Mouse (Mus musculus): ENCODE measurements around the gene Mief2. TPM values are rescaled to one million over a fixed set of nuclear protein-coding genes. Genes with fewer than 3 reads are reported as not detected.
A peak's percentile ranks its signal among the peaks of the same experiment; 100 is the strongest.

Gene Mief2
- polyA plus RNA-seq, 1 experiment from 2014 or later = 8.0 TPM

- no peak overlapping the region for H3K4me2 ChIP-seq
- ATAC-seq (replicated peaks; ENCODE audit: low FRiP score) (no peak), DNase-seq (ENCODE audit: low spot score) (no peak)
- 72% methylated on average over 2 of the region's 2 CpGs for WGBS
- H3K27ac ChIP-seq (ENCODE audit: low read depth, low read length) = no peak overlapping the region
- no peak overlapping the region for H3K4me3 ChIP-seq (ENCODE audit: low read depth, low read length)
- peaks cover 5% of the 10 kb centered on the region; the same call in 1 of the 2 replicates for H3K36me3 ChIP-seq (ENCODE audit: control insufficient read depth, insufficient read depth, low read length)
- peaks cover 2% of the 10 kb centered on the region for H3K4me1 ChIP-seq (replicated peaks; ENCODE audit: control insufficient read depth, insufficient read depth, low read length)
- H3K9ac ChIP-seq (ENCODE audit: low read depth, low read length) = no peak overlapping the region
- H3K27me3 ChIP-seq (replicated peaks; ENCODE audit: control insufficient read depth, insufficient read depth, low read length) = no peaks in the 10 kb centered on the region
- no peaks in the 10 kb centered on the region for H3K9me3 ChIP-seq (ENCODE audit: control insufficient read depth, low read length)
Measured at GRCm38 (mm10) chr11:60769322-60769721, 41.1 kb downstream of the Mief2 start.

GRCm38 (mm10) chr11:60770776-60771175 is 42.6 kb downstream of the Mief2 start:
- H3K4me1 ChIP-seq (replicated peaks; ENCODE audit: control insufficient read depth, insufficient read depth, low read length) = peaks cover 13% of the 10 kb centered on the region
- DNase-seq (ENCODE audit: low spot score) (no peak), ATAC-seq (replicated peaks; ENCODE audit: low FRiP score) (no peak)
- H3K9me3 ChIP-seq (ENCODE audit: control insufficient read depth, low read length) = no peaks in the 10 kb centered on the region
- H3K4me2 ChIP-seq = no peak overlapping the region
- WGBS = 84% methylated on average over 3 of the region's 3 CpGs
- H3K27me3 ChIP-seq (replicated peaks; ENCODE audit: control insufficient read depth, insufficient read depth, low read length) = no peaks in the 10 kb centered on the region
- no peak overlapping the region for H3K4me3 ChIP-seq (ENCODE audit: low read depth, low read length)
- no peak overlapping the region for H3K27ac ChIP-seq (ENCODE audit: low read depth, low read length)
- H3K36me3 ChIP-seq (ENCODE audit: control insufficient read depth, insufficient read depth, low read length) = 0 out of 2 replicates have a peak, but pooled peaks cover 2% of the 10 kb centered on the region
- H3K9ac ChIP-seq (ENCODE audit: low read depth, low read length) = no peak overlapping the region

GRCm38 (mm10) chr11:60772161-60772560 is 44.0 kb downstream of the Mief2 start:
- H3K9me3 ChIP-seq (ENCODE audit: control insufficient read depth, low read length) = no peaks in the 10 kb centered on the region
- DNase-seq (ENCODE audit: low spot score) (no peak), ATAC-seq (replicated peaks; ENCODE audit: low FRiP score) (no peak)
- H3K4me2 ChIP-seq = no peak overlapping the region
- no peak overlapping the region for H3K27ac ChIP-seq (ENCODE audit: low read depth, low read length)
- peaks cover 16% of the 10 kb centered on the region for H3K4me1 ChIP-seq (replicated peaks; ENCODE audit: control insufficient read depth, insufficient read depth, low read length)
- no peaks in the 10 kb centered on the region for H3K36me3 ChIP-seq (ENCODE audit: control insufficient read depth, insufficient read depth, low read length)
- H3K27me3 ChIP-seq (replicated peaks; ENCODE audit: control insufficient read depth, insufficient read depth, low read length) = no peaks in the 10 kb centered on the region
- H3K4me3 ChIP-seq (ENCODE audit: low read depth, low read length) = no peak overlapping the region
- WGBS = 82% methylated on average over 4 of the region's 4 CpGs
- H3K9ac ChIP-seq (ENCODE audit: low read depth, low read length) = no peak overlapping the region

GRCm38 (mm10) chr11:60774158-60774689 is 46.0 kb downstream of the Mief2 start:
- H3K4me1 ChIP-seq (replicated peaks; ENCODE audit: control insufficient read depth, insufficient read depth, low read length) = peaks cover 27% of the 10 kb centered on the region
- H3K4me2 ChIP-seq = peak overlapping the region; percentile 96; the same call in 1 of the 2 replicates
- no peak for ATAC-seq (replicated peaks; ENCODE audit: low FRiP score)
- peaks cover 9% of the 10 kb centered on the region; the same call in 1 of the 2 replicates for H3K36me3 ChIP-seq (ENCODE audit: control insufficient read depth, insufficient read depth, low read length)
- H3K27ac ChIP-seq (ENCODE audit: low read depth, low read length) = no peak overlapping the region
- WGBS = 84% methylated on average over 3 of the region's 3 CpGs
- H3K27me3 ChIP-seq (replicated peaks; ENCODE audit: control insufficient read depth, insufficient read depth, low read length) = no peaks in the 10 kb centered on the region
- DNase-seq (ENCODE audit: low spot score) = no peak
- H3K9ac ChIP-seq (ENCODE audit: low read depth, low read length) = no peak overlapping the region
- no peak overlapping the region for H3K4me3 ChIP-seq (ENCODE audit: low read depth, low read length)
- no peaks in the 10 kb centered on the region for H3K9me3 ChIP-seq (ENCODE audit: control insufficient read depth, low read length)

DNA sequence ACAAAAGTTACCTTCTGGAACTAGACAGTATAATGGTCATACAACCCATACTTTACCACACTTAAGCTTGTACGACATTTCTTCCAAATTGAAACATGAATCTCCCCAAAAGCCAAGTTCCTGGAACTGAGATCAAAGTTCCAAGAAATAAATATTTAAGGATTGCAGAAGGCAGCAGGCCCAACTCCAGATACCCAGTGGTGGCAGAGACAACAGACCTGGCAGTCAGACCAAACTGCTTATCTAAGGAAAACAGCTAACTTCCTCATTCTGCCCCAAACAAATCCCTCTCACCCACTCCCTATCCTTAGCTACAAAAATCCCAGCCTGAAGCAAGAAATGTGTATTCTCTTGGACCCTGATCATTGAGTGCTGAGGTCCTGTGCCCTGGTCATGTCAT is 46.6 kb downstream of the Mief2 start:
- no peak for ATAC-seq (replicated peaks; ENCODE audit: low FRiP score)
- H3K4me2 ChIP-seq = peak overlapping the region; percentile 96
- H3K9ac ChIP-seq (ENCODE audit: low read depth, low read length) = no peak overlapping the region
- no peak for DNase-seq (ENCODE audit: low spot score)
- peaks cover 33% of the 10 kb centered on the region for H3K4me1 ChIP-seq (replicated peaks; ENCODE audit: control insufficient read depth, insufficient read depth, low read length)
- H3K27me3 ChIP-seq (replicated peaks; ENCODE audit: control insufficient read depth, insufficient read depth, low read length) = no peaks in the 10 kb centered on the region
- H3K36me3 ChIP-seq (ENCODE audit: control insufficient read depth, insufficient read depth, low read length) = peaks cover 15% of the 10 kb centered on the region; the same call in 1 of the 2 replicates
- no peak overlapping the region for H3K4me3 ChIP-seq (ENCODE audit: low read depth, low read length)
- 30% methylated on average over 1 of the region's 1 CpGs for WGBS
- no peaks in the 10 kb centered on the region for H3K9me3 ChIP-seq (ENCODE audit: control insufficient read depth, low read length)
- no peak overlapping the region for H3K27ac ChIP-seq (ENCODE audit: low read depth, low read length)

DNA sequence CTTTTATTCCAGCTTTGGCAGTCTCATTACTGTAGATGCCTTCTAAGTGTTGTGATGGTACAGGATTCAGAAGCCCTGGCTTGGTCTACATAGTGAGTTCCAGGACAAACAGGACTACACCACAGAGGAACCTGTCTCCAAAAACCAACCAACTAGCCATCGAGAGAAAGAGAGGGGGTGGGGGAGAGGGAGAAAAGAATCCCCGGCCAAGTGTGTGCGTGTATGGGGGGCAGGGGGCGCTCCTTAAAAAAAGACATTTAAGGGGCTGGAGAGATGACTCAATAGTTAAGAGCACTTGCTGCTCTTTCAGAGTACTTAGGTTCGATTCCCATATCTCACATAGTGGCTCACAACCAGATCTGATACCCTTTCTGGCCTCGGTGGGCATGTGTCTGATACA is 47.4 kb downstream of the Mief2 start:
- H3K9me3 ChIP-seq (ENCODE audit: control insufficient read depth, low read length) = no peaks in the 10 kb centered on the region
- H3K27ac ChIP-seq (ENCODE audit: low read depth, low read length) = no peak overlapping the region
- H3K4me3 ChIP-seq (ENCODE audit: low read depth, low read length) = peak overlapping the region; percentile 81
- H3K4me1 ChIP-seq (replicated peaks; ENCODE audit: control insufficient read depth, insufficient read depth, low read length) = peaks cover 41% of the 10 kb centered on the region
- no peak for ATAC-seq (replicated peaks; ENCODE audit: low FRiP score)
- no peak for DNase-seq (ENCODE audit: low spot score)
- WGBS = 38% methylated on average over 6 of the region's 6 CpGs
- peak overlapping the region; percentile 96 for H3K4me2 ChIP-seq
- peaks cover 21% of the 10 kb centered on the region; the same call in 1 of the 2 replicates for H3K36me3 ChIP-seq (ENCODE audit: control insufficient read depth, insufficient read depth, low read length)
- peak overlapping the region; percentile 94; the same call in 1 of the 2 replicates for H3K9ac ChIP-seq (ENCODE audit: low read depth, low read length)
- H3K27me3 ChIP-seq (replicated peaks; ENCODE audit: control insufficient read depth, insufficient read depth, low read length) = no peaks in the 10 kb centered on the region

GRCm38 (mm10) chr11:60776107-60776828 is 48.1 kb downstream of the Mief2 start:
- Histone ChIP-seq H3K4me3 (ENCODE audit: low read depth, low read length) (peak overlapping the region; percentile 81), H3K9me3 (ENCODE audit: control insufficient read depth, low read length) (no peaks in the 10 kb centered on the region), H3K4me2 (peak overlapping the region; percentile 96), H3K27me3 (replicated peaks; ENCODE audit: control insufficient read depth, insufficient read depth, low read length) (no peaks in the 10 kb centered on the region), H3K9ac (ENCODE audit: low read depth, low read length) (peak overlapping the region; percentile 94), H3K4me1 (replicated peaks; ENCODE audit: control insufficient read depth, insufficient read depth, low read length) (peaks cover 48% of the 10 kb centered on the region), H3K36me3 (ENCODE audit: control insufficient read depth, insufficient read depth, low read length) (peaks cover 21% of the 10 kb centered on the region; the same call in 1 of the 2 replicates), H3K27ac (ENCODE audit: low read depth, low read length) (peak overlapping the region; percentile 92; the same call in 1 of the 2 replicates)
- no peak for DNase-seq (ENCODE audit: low spot score)
- 4% methylated on average over 17 of the region's 17 CpGs for WGBS
- no peak for ATAC-seq (replicated peaks; ENCODE audit: low FRiP score)

- DNase-seq (ENCODE audit: low spot score) (peak; percentile 87), ATAC-seq (replicated peaks; ENCODE audit: low FRiP score) (peak; percentile 93)
- Histone ChIP-seq H3K4me3 (ENCODE audit: low read depth, low read length) (peak within 1 kb of the TSS; percentile 81), H3K27me3 (replicated peaks; ENCODE audit: control insufficient read depth, insufficient read depth, low read length) (no peaks in the 10 kb centered on the region), H3K36me3 (ENCODE audit: control insufficient read depth, insufficient read depth, low read length) (peaks cover 24% of the 10 kb centered on the region), H3K4me1 (replicated peaks; ENCODE audit: control insufficient read depth, insufficient read depth, low read length) (peaks cover 56% of the 10 kb centered on the region), H3K9me3 (ENCODE audit: control insufficient read depth, low read length) (no peaks in the 10 kb centered on the region), H3K4me2 (peak within 1 kb of the TSS; percentile 96), H3K27ac (ENCODE audit: low read depth, low read length) (peak within 1 kb of the TSS; percentile 92), H3K9ac (ENCODE audit: low read depth, low read length) (peak within 1 kb of the TSS; percentile 94)
- under 1% methylated on average over 62 of the region's 62 CpGs for WGBS
Measured at GRCm38 (mm10) chr11:60776829-60777740, 48.9 kb downstream of the Mief2 start, which contains the start of the genes Top3a and Smcr8. TSS of gene Top3a (minus strand) at chr11:60777365. TSS of gene Smcr8 (plus strand) at chr11:60777524.

Measured in liver, embryonic 11.5 days (tissue).